Mouse (Mus musculus): ENCODE data around the gene Dcpp2.

- TF ChIP-seq MAX (IDR thresholded peaks at IDR 0.05; ENCODE audit: low read length) (peak; percentile 89; the same call in 1 of the 2 replicates), CTCF (IDR thresholded peaks at IDR 0.05 in 2 of 3, conservative IDR thresholded peaks at IDR 0.05 in 1 of 3; ENCODE audit: control insufficient read depth in 1 of 3, insufficient read depth in 1 of 3, low read depth in 2 of 3, low read length in 3 of 3, poor library complexity in 1 of 3, severe bottlenecking in 1 of 3) (peak; percentile 61 to 67 (median 65)), ZMIZ1 (IDR thresholded peaks at IDR 0.05; ENCODE audit: low read depth, low read length) (no peak), CHD1 (IDR thresholded peaks at IDR 0.05; ENCODE audit: low read depth, low read length) (no peak), POLR2AphosphoS5 (IDR thresholded peaks at IDR 0.05; ENCODE audit: borderline replicate concordance, low read depth, low read length) (no peak), USF1 (IDR thresholded peaks at IDR 0.05; ENCODE audit: low read depth, low read length) (no peak)
These were observed 37.4 kb upstream of the Dcpp2 start for GRCm38 (mm10) chr17:23843141-23843811.
